Mouse (Mus musculus) adipocyte (in vitro differentiated cells): Measurements from ENCODE around the gene Nmrk1.

Source experiments
- DNase-seq: peaks from one replicate; pipeline ENCODE4 v3.0.0-alpha.2; 2016; ENCODE audit warnings: low spot score

Nmrk1 gene

DNA sequence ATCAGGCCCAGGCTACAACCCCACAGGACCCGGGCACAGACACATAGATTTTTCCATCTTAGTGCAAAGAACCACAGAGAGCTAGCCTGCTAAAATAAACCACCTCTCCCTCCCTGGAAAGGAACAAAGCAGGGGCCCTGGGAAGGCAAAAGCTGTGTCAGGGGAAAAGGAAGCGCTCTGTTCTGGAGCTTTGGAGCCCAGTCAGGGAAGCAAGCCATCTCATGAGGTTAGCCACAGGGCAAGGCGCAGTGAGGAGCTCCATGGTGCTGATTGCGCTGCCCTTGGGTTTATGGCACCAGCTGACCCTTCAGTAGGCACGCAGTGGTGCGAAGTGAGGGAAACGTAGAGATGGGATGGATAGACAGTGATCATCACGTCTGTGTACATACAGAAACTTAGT lies 22.6 kb downstream of the Nmrk1 start:
- DNase-seq, result no peak

DNA sequence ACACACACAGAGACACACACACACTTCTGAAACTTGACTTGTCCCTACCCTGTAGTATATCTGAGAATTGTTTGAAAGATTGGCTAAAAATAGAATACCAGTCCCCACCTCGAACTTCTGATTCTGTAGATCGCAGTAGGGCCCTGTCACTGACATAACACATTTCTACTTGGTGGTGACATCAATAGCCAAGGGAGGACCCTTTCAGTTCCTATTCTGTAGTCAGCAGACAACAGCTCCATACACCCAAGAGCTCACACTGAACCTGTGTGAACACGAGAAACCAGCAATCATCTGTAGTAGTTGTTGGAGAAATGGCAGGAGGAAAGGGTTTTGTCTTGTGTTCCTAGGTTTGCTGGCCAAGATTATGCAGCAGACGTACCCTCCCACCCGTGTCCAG lies 23.2 kb downstream of the Nmrk1 start:
- no peak for DNase-seq

DNA sequence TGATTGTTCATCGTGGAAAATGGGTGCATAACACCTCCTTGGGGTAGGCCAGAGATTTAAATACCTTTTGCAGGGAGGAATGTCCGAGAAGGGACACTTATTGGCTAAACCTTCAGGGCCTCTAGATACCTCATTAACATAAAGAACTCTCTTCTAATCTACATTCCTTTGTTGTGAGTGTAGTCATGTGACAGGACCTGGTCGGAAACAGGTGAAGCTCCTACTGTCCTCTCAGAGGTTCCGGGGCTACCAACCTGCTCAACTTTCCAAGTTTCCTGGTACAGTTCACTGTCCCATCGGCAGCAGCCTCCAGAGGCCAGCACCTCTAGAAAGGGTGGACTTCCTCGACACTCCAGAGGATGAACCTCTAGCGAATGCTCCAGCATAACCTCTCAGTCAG lies 24.2 kb downstream of the Nmrk1 start:
- no peak for DNase-seq

DNA sequence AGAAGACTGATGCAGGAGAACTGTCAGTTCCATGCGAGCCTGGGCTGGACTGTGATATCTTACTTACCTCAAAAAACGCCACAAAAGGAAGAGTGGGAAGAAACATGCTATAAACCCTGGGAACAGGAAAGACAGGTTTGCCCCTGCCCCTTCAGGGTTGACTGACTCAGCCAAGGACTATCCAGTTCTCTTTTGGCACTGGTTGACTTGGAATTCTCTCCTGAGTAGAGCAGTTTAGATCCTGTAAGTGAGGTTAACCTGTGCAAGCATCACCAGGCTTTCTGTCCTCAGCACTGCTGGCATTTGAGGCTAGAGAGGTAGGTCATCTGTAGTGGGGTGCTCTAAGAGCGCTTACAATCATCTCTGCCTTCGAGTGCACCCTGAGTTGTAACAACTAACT lies 26.7 kb downstream of the Nmrk1 start:
- DNase-seq, result no peak

DNA sequence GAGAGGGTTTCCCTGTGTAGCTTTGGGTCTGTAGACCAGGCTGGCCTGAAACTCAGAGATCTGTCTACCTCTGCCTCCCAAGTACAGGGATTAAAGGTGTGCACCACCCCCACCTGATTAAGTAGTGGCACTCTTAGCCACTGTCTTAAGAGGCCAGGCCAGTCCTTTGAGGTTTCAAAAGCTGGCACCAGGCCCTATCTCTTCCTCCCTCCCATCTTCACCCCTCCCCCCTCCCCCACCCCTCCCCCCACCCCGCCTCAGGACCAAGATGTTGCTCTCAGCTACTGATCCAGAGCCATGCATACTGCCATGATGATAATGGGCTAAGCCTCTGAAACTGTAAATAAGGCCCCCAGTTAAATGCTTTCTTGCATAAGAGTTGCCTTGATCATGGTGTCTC lies 27.6 kb downstream of the Nmrk1 start:
- DNase-seq, result no peak

DNA sequence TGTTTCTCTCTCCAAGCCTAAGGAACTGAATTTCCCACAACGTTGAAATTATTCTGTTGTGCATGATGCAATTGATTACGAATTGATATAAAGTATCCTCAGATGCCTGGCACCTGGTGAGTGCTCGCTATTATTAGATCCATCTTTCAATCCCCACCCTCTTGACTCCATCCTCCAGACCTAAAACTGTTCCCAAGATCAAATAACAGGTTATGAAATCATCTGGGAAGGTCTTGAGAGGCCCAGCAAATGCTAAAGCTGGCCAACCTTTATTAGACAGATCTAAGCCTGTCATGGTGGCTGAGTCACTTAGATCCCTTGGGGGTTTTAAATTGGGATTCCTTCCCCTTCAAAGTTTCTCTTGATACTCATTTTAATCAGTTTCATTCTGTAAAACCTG lies 28.7 kb downstream of the Nmrk1 start:
- no peak for DNase-seq

DNA sequence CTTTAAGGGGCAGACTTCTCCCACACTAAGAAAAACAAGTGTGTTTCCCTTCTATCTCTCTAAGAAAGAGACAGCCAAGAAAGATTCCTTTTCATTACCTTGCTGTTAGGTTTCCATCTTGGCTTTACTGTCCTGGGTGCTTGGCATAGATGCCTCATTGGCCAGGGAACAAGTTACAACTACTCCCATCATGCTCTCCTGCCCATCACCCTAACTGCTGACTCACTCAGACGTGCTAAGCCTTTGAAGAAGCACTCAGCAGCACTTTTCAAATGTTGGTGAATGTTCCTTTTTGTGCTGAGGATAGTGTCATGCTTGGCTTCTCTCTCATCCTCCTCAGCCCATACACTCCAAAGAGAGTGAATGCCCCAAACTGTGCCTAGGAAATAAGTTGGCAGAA lies 29.9 kb downstream of the Nmrk1 start:
- no peak for DNase-seq

DNA sequence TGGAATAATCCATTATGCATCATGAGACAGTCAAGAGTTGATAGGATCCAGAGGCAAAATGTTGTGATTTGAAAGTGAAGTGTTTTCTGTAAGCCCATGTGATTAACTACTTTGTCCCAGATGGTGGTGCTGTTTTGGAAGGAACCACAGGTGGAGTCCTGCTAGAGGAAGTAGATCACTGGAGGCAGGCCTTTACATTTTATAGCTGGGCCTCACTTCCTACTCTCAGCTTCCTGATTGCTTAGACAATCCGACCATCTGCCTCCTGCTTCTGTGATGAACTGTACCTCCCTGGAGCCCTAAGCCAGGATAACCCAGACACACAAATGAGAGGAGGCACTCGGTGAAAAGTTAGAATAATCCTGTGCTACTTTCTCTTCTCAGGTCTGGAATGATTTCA lies 32.2 kb downstream of the Nmrk1 start:
- DNase-seq, result no peak

DNA sequence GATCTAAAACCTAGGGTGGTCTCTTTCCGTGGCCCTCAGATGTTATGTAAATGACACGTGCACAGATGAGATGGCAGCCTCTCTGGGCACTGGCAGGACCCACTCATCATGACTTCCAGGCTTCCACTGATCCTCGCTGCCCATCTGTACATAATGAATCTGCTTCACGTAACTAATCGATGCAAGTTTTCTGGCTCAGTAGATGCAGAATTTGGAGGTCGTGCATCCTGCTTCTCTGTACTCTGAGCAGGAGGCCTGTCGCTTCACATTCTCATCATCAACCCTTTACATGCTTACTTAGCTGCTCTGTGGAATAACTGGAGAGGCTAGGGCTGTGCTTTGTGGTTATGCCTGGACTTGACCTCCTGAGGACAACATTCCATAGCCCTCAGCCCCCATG lies 35.2 kb downstream of the Nmrk1 start:
- DNase-seq, result no peak

DNA sequence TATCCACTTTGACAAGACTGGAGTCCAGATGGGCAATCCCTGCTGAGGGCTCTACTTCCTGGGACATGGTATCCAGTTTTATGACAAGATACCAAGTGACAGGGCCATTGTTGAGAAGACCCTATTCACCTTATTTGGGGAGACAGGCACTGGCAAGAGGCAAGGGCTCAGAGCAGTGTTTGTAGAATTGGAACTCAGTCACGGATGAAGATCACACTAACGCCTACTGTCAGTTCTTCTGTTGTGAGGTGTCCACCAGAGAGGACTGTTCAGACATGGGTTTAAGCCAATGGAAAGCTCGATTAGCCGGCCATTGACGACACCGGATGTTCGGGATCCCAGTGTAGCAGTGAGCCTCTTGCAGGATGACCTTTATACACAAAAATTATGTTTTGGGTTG lies 37.8 kb downstream of the Nmrk1 start:
- no peak for DNase-seq

DNA sequence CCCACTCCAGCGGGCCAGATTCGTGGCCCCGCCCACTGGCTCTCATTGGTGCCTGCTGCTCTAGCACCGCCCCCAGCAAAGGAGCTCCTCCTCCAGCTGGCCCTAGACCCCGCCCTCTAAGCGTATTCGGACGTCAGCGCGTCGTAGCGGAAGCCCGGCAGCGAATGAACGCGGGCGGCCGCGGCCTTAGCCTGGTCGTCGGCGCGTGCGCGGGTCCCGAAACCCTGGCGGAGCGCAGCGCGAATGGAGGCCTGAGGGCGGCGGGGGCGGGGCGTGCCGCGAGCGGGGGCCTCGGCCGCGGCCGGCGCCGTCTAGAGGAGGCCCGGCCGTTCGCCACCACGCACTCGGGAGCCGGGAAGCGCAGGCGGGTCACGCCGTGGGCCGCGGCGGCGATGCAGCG lies 38.9 kb downstream of the Nmrk1 start, which contains the start of gene Carnmt1:
TSS of gene Carnmt1 (plus strand) at position 157 of the 400 bp plus-strand sequence.
- DNase-seq, result peak; percentile 99

DNA sequence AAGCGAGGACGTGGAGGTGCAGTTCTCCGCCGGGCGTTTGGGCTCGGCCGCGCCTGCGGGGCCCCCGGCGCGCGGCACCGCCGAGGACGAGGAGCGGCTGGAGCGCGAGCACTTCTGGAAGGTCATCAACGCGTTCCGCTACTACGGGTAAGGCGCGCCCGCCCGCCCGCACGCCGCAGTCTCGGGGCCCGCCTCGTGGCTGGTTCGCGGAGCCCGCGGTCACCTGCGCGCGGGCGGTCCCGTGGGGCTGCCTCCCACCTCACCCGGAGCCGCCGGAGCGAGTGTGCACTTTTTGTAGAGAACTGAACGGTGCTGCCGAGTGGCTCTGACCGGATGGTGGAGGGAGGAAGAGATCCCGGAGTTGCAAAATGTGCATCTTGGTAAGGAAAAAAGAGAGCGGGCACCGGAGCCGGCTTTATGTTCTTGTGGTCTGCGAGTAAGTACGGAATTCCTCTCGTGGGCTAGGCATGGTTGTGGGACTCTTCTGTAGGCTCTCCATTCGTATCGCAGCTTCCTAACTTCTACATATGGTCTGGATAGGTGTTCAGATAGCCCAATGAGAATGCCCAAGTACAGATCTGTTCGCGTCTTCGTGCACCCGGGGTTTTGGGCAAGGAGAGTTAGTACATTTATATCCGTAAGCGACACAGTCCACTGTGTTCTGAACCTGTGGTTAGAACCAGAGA lies 39.4 kb downstream of the Nmrk1 start:
- DNase-seq, result peak; percentile 60

DNA sequence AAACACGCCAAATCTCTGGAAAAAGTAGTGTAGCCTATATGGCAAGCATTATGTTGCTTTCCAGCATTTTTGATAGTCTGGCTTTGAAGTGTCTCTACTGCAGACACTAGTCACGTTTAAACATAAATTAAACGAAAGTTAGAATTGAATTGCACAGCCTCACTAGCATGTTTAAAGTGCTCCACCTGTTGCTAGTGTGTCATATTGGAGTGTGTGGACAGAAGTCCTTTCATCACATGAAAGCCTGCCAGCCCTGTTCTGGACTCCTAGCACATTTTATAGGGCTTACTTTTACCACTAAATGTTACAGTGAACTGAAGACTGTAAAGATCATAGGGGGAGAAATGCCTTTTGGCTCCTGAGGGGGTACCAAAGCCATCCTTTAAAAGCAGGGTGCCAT lies 40.7 kb downstream of the Nmrk1 start:
- DNase-seq, result no peak

DNA sequence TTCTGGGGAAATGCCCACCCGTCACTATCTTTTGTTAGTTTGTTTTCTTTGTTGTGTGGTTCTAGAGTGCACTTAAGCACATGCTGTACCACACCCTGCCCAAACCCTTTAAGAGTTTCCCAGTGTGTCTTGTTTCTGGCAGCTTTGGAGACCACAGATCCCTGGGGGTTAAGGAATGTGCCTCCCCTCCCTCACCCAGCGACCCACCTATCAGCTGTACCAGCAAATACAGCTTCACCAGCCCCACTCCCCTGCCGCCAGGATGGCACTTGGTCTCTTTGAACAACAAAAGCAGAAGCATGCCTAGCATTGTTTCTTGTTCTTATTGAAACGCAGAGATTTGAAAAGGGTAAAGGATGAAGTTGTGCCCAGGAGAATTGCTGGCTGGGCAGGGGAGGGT lies 41.4 kb downstream of the Nmrk1 start:
- no peak for DNase-seq

DNA sequence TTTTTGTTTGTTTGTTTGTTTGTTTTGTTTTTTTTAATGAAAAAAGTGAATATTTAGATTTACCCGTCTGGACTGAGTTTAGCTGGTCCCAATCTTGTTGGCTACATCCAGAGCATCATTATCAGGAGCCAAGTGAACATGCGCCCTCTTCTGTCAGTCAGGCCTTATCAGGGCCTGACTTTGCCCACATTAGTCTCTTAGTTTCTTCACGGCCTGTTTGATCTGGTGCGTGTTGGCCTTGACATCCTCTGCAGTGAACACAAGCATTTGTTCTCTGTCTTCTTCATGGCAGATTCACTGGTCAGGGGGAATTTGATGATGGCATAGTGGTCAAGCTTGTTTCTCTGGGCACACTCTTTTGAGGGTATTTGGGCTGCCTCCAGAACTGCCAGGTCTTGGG lies 50.4 kb downstream of the Nmrk1 start:
- DNase-seq, result no peak

DNA sequence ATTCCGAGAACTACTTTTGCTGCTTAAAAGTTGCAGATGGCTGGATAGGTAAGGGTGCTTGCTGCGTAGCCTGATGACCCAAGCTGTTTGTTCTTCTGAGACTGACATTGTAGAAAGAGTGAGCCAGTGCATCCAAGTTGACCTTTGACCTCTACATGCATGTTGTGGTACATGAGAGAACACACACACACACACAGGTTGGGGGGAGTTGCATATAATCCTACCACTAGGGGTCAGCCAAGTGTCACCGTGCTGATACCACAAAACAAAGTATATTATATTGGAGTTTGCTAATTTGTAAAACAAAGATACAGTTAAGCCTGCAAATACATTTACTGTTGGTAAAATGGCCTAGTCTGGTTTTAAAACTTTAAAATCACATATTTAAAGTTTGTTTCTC lies 55.8 kb downstream of the Nmrk1 start:
- peak; percentile 67 for DNase-seq

DNA sequence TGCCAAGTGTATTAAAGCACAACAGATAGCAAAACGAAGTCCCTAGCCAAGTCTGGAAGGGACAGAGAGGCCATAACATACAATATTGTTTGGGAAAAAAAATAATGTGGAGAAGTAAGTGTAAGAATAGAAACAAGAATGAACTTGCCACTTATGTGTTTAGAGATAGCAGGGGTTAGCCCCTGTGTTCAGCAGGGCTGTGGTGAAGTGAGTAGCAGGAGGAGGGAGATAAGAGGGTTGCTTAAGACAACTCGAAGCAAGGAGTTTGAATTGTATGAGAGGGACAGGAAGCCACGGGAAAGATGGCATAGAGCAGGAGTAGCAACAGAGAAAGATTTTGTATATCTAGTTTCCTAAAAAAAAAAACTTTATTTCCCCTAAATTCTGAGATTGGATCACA lies 60.4 kb downstream of the Nmrk1 start:
- DNase-seq, result no peak

DNA sequence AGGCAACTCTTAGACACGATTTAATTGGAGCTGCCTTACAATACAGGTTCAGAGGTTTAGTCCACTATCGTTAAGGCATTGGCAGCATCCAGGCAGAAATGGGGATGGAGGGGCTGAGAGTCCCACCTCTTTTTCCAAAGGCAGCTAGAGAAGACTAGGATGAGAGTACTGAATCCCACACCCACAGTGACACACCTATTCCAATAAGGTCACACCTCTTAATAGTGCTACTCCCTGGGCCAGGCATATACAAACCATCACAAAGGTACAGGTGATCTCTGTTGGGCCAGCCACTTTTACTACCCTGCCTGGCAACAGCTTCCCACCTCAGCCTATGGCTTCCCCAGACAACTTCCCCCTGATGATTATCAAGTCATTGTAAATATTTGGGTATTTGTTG lies 61.0 kb downstream of the Nmrk1 start:
- DNase-seq, result no peak

DNA sequence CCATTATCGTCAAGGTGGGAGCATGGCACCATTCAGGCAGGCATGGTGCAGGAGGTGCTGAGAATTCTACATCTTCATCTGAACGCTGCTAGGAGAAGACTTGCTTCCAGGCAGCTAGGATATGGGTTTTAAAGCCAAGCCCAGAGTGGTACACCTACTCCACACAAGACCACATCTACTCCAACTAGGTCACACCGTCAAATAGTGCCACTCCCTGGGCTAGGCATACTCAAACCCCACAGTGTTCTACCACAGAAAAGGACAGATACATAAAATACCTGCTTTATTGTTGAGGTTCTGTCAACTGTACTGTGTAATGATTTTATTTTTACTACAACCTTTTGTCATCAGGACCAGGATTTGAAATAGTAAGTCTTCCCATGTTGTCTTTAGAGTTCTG lies 63.4 kb downstream of the Nmrk1 start:
- DNase-seq, result no peak

DNA sequence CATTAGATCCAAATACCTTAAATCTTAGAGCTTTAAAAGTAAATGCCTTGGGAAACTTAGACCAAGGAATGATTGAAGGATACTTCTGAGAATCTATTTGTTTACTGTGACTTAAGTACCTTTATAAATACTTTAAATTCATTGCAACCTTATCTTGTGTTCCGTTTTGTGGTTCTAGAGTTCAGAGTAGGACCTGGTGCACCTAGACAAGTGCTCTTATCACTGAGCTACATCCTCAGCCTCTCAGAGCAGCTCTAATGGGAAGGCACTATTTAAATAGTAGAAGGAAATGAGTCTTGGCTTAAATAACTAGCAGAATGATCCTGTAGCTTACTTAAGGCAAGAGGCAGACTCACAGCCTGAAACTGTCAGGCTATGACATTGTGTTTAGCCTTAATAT lies 63.8 kb downstream of the Nmrk1 start:
- DNase-seq, result no peak
